In the genomic region with DNA sequence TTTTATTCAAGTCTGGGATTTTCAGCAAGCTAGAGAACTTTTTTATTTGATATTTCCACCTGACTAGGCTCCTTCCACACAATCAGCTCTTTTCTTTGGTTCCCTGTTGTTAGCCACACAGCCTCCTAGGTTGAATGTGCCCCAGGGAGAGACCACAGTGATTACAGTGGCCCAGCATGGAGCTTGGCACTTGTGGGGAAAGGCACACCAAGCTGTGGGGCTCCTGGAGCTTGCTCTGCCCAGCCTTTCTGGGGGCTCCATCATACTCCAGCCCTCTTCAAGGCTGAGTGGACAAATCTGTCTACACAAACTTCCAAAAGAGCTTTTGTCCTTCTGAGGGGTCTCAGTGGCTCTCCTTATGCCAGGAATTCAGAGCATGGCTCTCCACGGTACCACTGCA, we compare ENCODE assay signal across 23 mouse cellular contexts.
DNase-seq lines count a peak whose midpoint lies in the region; ATAC-seq and TF ChIP-seq lines count a peak whose summit lies in the region.
"Had no signal": no experiment of that assay in that cellular context is flagged by ENCODE, and none has a peak within 500 bp of the region (broad histone marks: within the 10 kb centered on the region; RNA-seq: fewer than 3 reads in every experiment).

No protein-coding gene starts in this region.

- H3K27ac ChIP-seq in lung, embryonic 15.5 days = peak overlapping the region; percentile 47; the same call in 1 of the 2 replicates
- no peak overlapping the region for H3K27ac ChIP-seq in forebrain, embryonic 12.5 days
- H3K27ac ChIP-seq in forebrain, embryonic 15.5 days (replicated peaks) = no peak overlapping the region
- no peak overlapping the region for H3K27ac ChIP-seq in neural tube, embryonic 15.5 days (replicated peaks)
- H3K27ac ChIP-seq: embryonic facial prominence, embryonic 12.5 days; embryonic facial prominence, embryonic 15.5 days; gastrocnemius, adult 2 months; hindbrain, embryonic 12.5 days; hindbrain, embryonic 15.5 days had no signal

- no peaks in the 10 kb centered on the region for H3K4me1 ChIP-seq in lung, embryonic 15.5 days
- H3K4me1 ChIP-seq in lung, adult 2 months (ENCODE audit: control insufficient read depth, insufficient read depth, low read length) = no peaks in the 10 kb centered on the region
- H3K4me1 ChIP-seq in forebrain, embryonic 12.5 days = no peaks in the 10 kb centered on the region
- H3K4me1 ChIP-seq in forebrain, embryonic 15.5 days = no peaks in the 10 kb centered on the region
- no peaks in the 10 kb centered on the region for H3K4me1 ChIP-seq in neural tube, embryonic 15.5 days
- H3K4me1 ChIP-seq: embryonic facial prominence, embryonic 12.5 days; embryonic facial prominence, embryonic 15.5 days; hindbrain, embryonic 12.5 days; hindbrain, embryonic 15.5 days had no signal

- TF ChIP-seq CTCF in lung, adult 2 months (IDR thresholded peaks at IDR 0.05; ENCODE audit: insufficient read depth, low read length) = no peak
- no peak for TF ChIP-seq CTCF in brain, embryonic 14.5 days (IDR thresholded peaks at IDR 0.05; ENCODE audit: borderline replicate concordance, extremely low read depth, insufficient read depth, insufficient read length)

- no peak overlapping the region for H3K4me3 ChIP-seq in lung, embryonic 15.5 days
- no peak overlapping the region for H3K4me3 ChIP-seq in lung, adult 2 months (replicated peaks; ENCODE audit: extremely low read depth, low read depth, low read length)
- H3K4me3 ChIP-seq in forebrain, embryonic 12.5 days (replicated peaks) = no peak overlapping the region
- H3K4me3 ChIP-seq in forebrain, embryonic 15.5 days = no peak overlapping the region
- H3K4me3 ChIP-seq in neural tube, embryonic 15.5 days (replicated peaks) = no peak overlapping the region
- H3K4me3 ChIP-seq: embryonic facial prominence, embryonic 12.5 days; embryonic facial prominence, embryonic 15.5 days; gastrocnemius, adult 2 months; hindbrain, embryonic 12.5 days; hindbrain, embryonic 15.5 days had no signal

- H3K9ac ChIP-seq in lung, embryonic 15.5 days = no peak overlapping the region
- no peak overlapping the region for H3K9ac ChIP-seq in forebrain, embryonic 12.5 days
- H3K9ac ChIP-seq in forebrain, embryonic 15.5 days (replicated peaks) = no peak overlapping the region
- no peak overlapping the region for H3K9ac ChIP-seq in neural tube, embryonic 15.5 days (replicated peaks)
- H3K9ac ChIP-seq: embryonic facial prominence, embryonic 12.5 days; embryonic facial prominence, embryonic 15.5 days; hindbrain, embryonic 12.5 days; hindbrain, embryonic 15.5 days had no signal

- no peaks in the 10 kb centered on the region for H3K36me3 ChIP-seq in lung, embryonic 15.5 days
- no peaks in the 10 kb centered on the region for H3K36me3 ChIP-seq in forebrain, embryonic 12.5 days (replicated peaks)
- no peaks in the 10 kb centered on the region for H3K36me3 ChIP-seq in forebrain, embryonic 15.5 days
- no peaks in the 10 kb centered on the region for H3K36me3 ChIP-seq in neural tube, embryonic 15.5 days
- H3K36me3 ChIP-seq: embryonic facial prominence, embryonic 12.5 days; embryonic facial prominence, embryonic 15.5 days; hindbrain, embryonic 12.5 days; hindbrain, embryonic 15.5 days had no signal

- H3K4me2 ChIP-seq in lung, embryonic 15.5 days = no peak overlapping the region
- no peak overlapping the region for H3K4me2 ChIP-seq in forebrain, embryonic 12.5 days
- no peak overlapping the region for H3K4me2 ChIP-seq in forebrain, embryonic 15.5 days (replicated peaks)
- no peak overlapping the region for H3K4me2 ChIP-seq in neural tube, embryonic 15.5 days
- H3K4me2 ChIP-seq: embryonic facial prominence, embryonic 12.5 days; embryonic facial prominence, embryonic 15.5 days; heart, embryonic 11.5 days; hindbrain, embryonic 12.5 days; hindbrain, embryonic 15.5 days had no signal

- 41% methylated on average over 1 of the region's 1 CpGs for WGBS in lung, embryonic 15.5 days
- 46% methylated on average over 1 of the region's 1 CpGs for WGBS in lung, adult 2 months
- 23% methylated on average over 1 of the region's 1 CpGs for WGBS in forebrain, embryonic 12.5 days
- WGBS in forebrain, embryonic 15.5 days = 8% methylated on average over 1 of the region's 1 CpGs
- WGBS in neural tube, embryonic 15.5 days = 46% methylated on average over 1 of the region's 1 CpGs

- DNase-seq in lung, adult 2 months = no peak
- DNase-seq in brain, embryonic 14.5 days (ENCODE audit: low read depth) = peak; percentile 75
- no peak for DNase-seq in urinary bladder, postnatal 36 days (ENCODE audit: low spot score in 2 of 2)
- no peak for DNase-seq in kidney, adult 8-10 months
- DNase-seq: adrenal gland, adult 8-10 months; adrenal gland, postnatal 25 days; cerebellum, adult 18-20 months; cerebellum, adult 9-10 months; cerebellum, postnatal 14 days; gastrocnemius, adult 2 months; gastrocnemius, postnatal 14 days; heart, adult 11 months had no signal

- ATAC-seq in lung, embryonic 15.5 days (ENCODE audit: borderline replicate concordance, extremely low read depth, low FRiP score, low TSS enrichment) = no peak
- peak; percentile 53; the same call in 1 of the 2 replicates for ATAC-seq in forebrain, embryonic 12.5 days (ENCODE audit: low FRiP score)
- ATAC-seq in forebrain, embryonic 15.5 days (replicated peaks) = peak; percentile 94
- no peak for ATAC-seq in neural tube, embryonic 15.5 days (ENCODE audit: low FRiP score)
- ATAC-seq: activated CD4-positive, CD25-positive, alpha-beta regulatory T cell, adult 4 months; CD4-positive, CD25-positive, alpha-beta regulatory T cell, adult 4 months had no signal

- no peaks in the 10 kb centered on the region for H3K27me3 ChIP-seq in lung, embryonic 15.5 days
- no peaks in the 10 kb centered on the region for H3K27me3 ChIP-seq in forebrain, embryonic 12.5 days
- no peaks in the 10 kb centered on the region for H3K27me3 ChIP-seq in forebrain, embryonic 15.5 days
- H3K27me3 ChIP-seq in neural tube, embryonic 15.5 days (replicated peaks) = no peaks in the 10 kb centered on the region
- H3K27me3 ChIP-seq: embryonic facial prominence, embryonic 12.5 days; embryonic facial prominence, embryonic 15.5 days; hindbrain, embryonic 12.5 days; hindbrain, embryonic 15.5 days had no signal

- H3K9me3 ChIP-seq in lung, embryonic 15.5 days = no peaks in the 10 kb centered on the region
- H3K9me3 ChIP-seq in forebrain, embryonic 12.5 days = no peaks in the 10 kb centered on the region
- no peaks in the 10 kb centered on the region for H3K9me3 ChIP-seq in forebrain, embryonic 15.5 days
- no peaks in the 10 kb centered on the region for H3K9me3 ChIP-seq in neural tube, embryonic 15.5 days (replicated peaks)
- H3K9me3 ChIP-seq: embryonic facial prominence, embryonic 12.5 days; embryonic facial prominence, embryonic 15.5 days; hindbrain, embryonic 12.5 days; hindbrain, embryonic 15.5 days had no signal

- no peak for TF ChIP-seq POLR2A in lung, adult 2 months (IDR thresholded peaks at IDR 0.05; ENCODE audit: borderline replicate concordance, extremely low read depth, low read depth, low read length)
- TF ChIP-seq POLR2A in brain, embryonic 14.5 days (IDR thresholded peaks at IDR 0.05; ENCODE audit: borderline replicate concordance, extremely low read depth, insufficient read depth, insufficient read length, poor library complexity, severe bottlenecking) = no peak

Comparison
In these comparisons a context has a peak if more than half of its experiments do, and no peak if none do; other contexts are left out.
1. ATAC-seq: peak in forebrain, embryonic 12.5 days (single experiment) and forebrain, embryonic 15.5 days (single experiment); none in lung, embryonic 15.5 days (single experiment) and neural tube, embryonic 15.5 days (single experiment).